In the genomic region with DNA sequence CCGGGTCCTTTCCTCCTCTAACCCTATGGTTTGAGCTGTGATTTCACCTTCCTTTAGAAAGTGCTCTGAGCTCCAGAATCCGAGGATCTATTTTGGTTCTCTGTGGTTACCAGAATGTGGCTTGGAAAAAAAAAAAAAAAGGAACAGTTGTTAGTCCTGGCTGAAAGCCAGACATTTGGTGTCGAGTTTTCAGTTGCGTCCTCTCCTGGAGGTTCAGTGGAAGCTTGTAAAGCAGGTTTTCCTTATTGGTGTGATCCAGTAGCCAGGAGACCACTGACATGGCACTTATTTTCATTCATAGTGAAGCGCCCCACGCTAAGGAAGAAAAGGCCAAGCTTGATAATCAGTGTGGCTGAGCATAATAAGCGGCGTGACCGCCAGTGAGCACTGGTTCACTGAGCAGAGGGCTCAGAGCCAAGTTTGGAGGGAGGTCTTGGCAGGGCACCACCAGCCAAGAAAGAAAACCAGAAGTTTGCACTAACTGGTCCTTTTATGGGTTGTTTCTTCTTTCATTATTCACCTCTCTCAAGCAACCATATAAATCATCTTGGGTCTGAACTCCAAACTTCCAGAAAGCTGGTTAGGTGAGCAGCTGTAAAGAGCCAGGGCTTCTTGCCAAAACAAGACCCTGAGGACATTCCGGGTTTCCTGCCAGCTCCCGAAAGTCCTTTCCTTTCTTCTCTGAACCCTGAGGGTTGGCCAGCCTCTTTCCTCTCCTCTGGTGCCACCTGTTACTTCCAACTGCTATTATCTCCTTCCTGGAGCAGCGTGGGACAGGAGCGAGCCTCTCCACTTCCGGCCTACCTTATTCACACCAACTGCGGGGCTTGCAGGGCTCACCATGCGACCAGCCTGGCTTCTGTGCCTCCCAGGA, we compare ENCODE assay signal across 8 mouse cellular contexts.
A peak's percentile ranks its signal among the peaks of the same experiment; 100 is the strongest.
DNase-seq lines count a peak whose midpoint lies in the region; ATAC-seq and TF ChIP-seq lines count a peak whose summit lies in the region.

No protein-coding gene starts in this region.

- H3K36me3 ChIP-seq in forebrain, embryonic 12.5 days (replicated peaks): no peaks in the 10 kb centered on the region
- no peaks in the 10 kb centered on the region for H3K36me3 ChIP-seq in heart, embryonic 14.5 days (ENCODE audit: control insufficient read depth, insufficient read depth, low read length)
- no peaks in the 10 kb centered on the region for H3K36me3 ChIP-seq in kidney, embryonic 16.5 days (ENCODE audit: insufficient read depth, low read length)
- H3K36me3 ChIP-seq in limb, embryonic 14.5 days (ENCODE audit: control insufficient read depth, insufficient read depth, low read length): no peaks in the 10 kb centered on the region

- H3K4me2 ChIP-seq in forebrain, embryonic 12.5 days: 0 out of 2 replicates have a peak overlapping the region, but pooled peaks have one; percentile 13
- H3K4me2 ChIP-seq in heart, embryonic 14.5 days (ENCODE audit: low read length): peak overlapping the region; percentile 56
- H3K4me2 ChIP-seq in kidney, embryonic 16.5 days (replicated peaks; ENCODE audit: low read depth, low read length): peak overlapping the region; percentile 18; the same call in 1 of the 2 replicates
- H3K4me2 ChIP-seq in limb, embryonic 14.5 days (replicated peaks; ENCODE audit: low read depth, low read length, severe bottlenecking): peak overlapping the region; percentile 22

- peak; percentile 89; the same call in 1 of the 2 replicates for ATAC-seq in forebrain, embryonic 12.5 days (ENCODE audit: low FRiP score)
- ATAC-seq in heart, embryonic 14.5 days (ENCODE audit: insufficient number of reproducible peaks, insufficient read depth, low FRiP score, low read depth): peak; percentile 54; the same call in 1 of the 2 replicates
- ATAC-seq in kidney, embryonic 16.5 days (ENCODE audit: low FRiP score, low TSS enrichment): peak; percentile 93
- peak; percentile 87 for ATAC-seq in limb, embryonic 14.5 days (ENCODE audit: low FRiP score, low read depth)
- no peak for ATAC-seq in CD4-positive, CD25-positive, alpha-beta regulatory T cell, adult 4 months

- DNase-seq in spleen, postnatal 36 days (ENCODE audit: low spot score in 2 of 2): peak; percentile 20 to 28
- no peak for DNase-seq in spleen, postnatal 14 days (ENCODE audit: low spot score in 2 of 2)
- DNase-seq in limb, embryonic 14.5 days (ENCODE audit: low spot score): peak; percentile 88
- peak; percentile 74 for DNase-seq in ovary, adult 18-20 months (ENCODE audit: low spot score)

- peaks cover 10% of the 10 kb centered on the region; the same call in 1 of the 2 replicates for H3K27me3 ChIP-seq in forebrain, embryonic 12.5 days
- H3K27me3 ChIP-seq in heart, embryonic 14.5 days (ENCODE audit: control insufficient read depth, insufficient read depth, low read length): no peaks in the 10 kb centered on the region
- no peaks in the 10 kb centered on the region for H3K27me3 ChIP-seq in kidney, embryonic 16.5 days (ENCODE audit: insufficient read depth, low read length)
- H3K27me3 ChIP-seq in limb, embryonic 14.5 days (ENCODE audit: control insufficient read depth, insufficient read depth, low read length): no peaks in the 10 kb centered on the region

- TF ChIP-seq POLR2A in limb, embryonic 14.5 days (IDR thresholded peaks at IDR 0.05; ENCODE audit: borderline replicate concordance, extremely low read depth, insufficient read depth, insufficient read length): no peak

- H3K4me1 ChIP-seq in forebrain, embryonic 12.5 days: peaks cover 11% of the 10 kb centered on the region
- H3K4me1 ChIP-seq in heart, embryonic 14.5 days (ENCODE audit: control insufficient read depth in 2 of 2, insufficient read depth in 2 of 2, low read length in 2 of 2): peaks cover 7 to 15% of the 10 kb centered on the region in 2 experiments
- H3K4me1 ChIP-seq in kidney, embryonic 16.5 days (ENCODE audit: insufficient read depth, low read length): peaks cover 9% of the 10 kb centered on the region
- H3K4me1 ChIP-seq in limb, embryonic 14.5 days (ENCODE audit: control insufficient read depth, insufficient read depth, low read length): peaks cover 14% of the 10 kb centered on the region

- H3K27ac ChIP-seq in forebrain, embryonic 12.5 days: peak overlapping the region; percentile 77
- H3K27ac ChIP-seq in heart, embryonic 14.5 days (replicated peaks in 1 of 2; ENCODE audit: control insufficient read depth in 1 of 2, insufficient read depth in 1 of 2, low read depth in 2 of 2, low read length in 2 of 2): peak overlapping the region; percentile 50 to 60
- peak overlapping the region; percentile 70 for H3K27ac ChIP-seq in kidney, embryonic 16.5 days (ENCODE audit: low read length)
- H3K27ac ChIP-seq in limb, embryonic 14.5 days (replicated peaks; ENCODE audit: low read depth, low read length): peak overlapping the region; percentile 0; the same call in 1 of the 2 replicates

- no peak overlapping the region for H3K4me3 ChIP-seq in forebrain, embryonic 12.5 days (replicated peaks)
- H3K4me3 ChIP-seq in heart, embryonic 14.5 days (ENCODE audit: control insufficient read depth in 1 of 2, insufficient read depth in 1 of 2, low read depth in 1 of 2, low read length in 2 of 2): peak overlapping the region in 1 of 2 experiments; percentile 13; a peak in 1 of 4 replicates
- no peak overlapping the region for H3K4me3 ChIP-seq in kidney, embryonic 16.5 days (ENCODE audit: low read length)
- H3K4me3 ChIP-seq in limb, embryonic 14.5 days (replicated peaks; ENCODE audit: low read length): no peak overlapping the region

- H3K9ac ChIP-seq in forebrain, embryonic 12.5 days: no peak overlapping the region
- no peak overlapping the region for H3K9ac ChIP-seq in heart, embryonic 14.5 days (ENCODE audit: low read length)
- no peak overlapping the region for H3K9ac ChIP-seq in kidney, embryonic 16.5 days (replicated peaks; ENCODE audit: low read length)
- H3K9ac ChIP-seq in limb, embryonic 14.5 days (ENCODE audit: low read depth, low read length, severe bottlenecking): no peak overlapping the region

- no peaks in the 10 kb centered on the region for H3K9me3 ChIP-seq in forebrain, embryonic 12.5 days
- no peaks in the 10 kb centered on the region for H3K9me3 ChIP-seq in heart, embryonic 14.5 days (ENCODE audit: control insufficient read depth, low read length)
- no peaks in the 10 kb centered on the region for H3K9me3 ChIP-seq in kidney, embryonic 16.5 days (ENCODE audit: low read length)
- no peaks in the 10 kb centered on the region for H3K9me3 ChIP-seq in limb, embryonic 14.5 days (ENCODE audit: control insufficient read depth, low read length)

- 41% methylated on average over 16 of the region's 16 CpGs for WGBS in forebrain, embryonic 12.5 days
- 25% methylated on average over 16 of the region's 16 CpGs for WGBS in heart, embryonic 14.5 days
- WGBS in kidney, embryonic 16.5 days: 24% methylated on average over 16 of the region's 16 CpGs
- 12% methylated on average over 16 of the region's 16 CpGs for WGBS in limb, embryonic 14.5 days

Comparison
In these comparisons a context has a peak if more than half of its experiments do, and no peak if none do; other contexts are left out.
1. DNase-seq: peak in spleen, postnatal 36 days (2 of 2), limb, embryonic 14.5 days (single experiment) and ovary, adult 18-20 months (single experiment); none in spleen, postnatal 14 days (0 of 2).
2. H3K27ac ChIP-seq: peak in every context shown above with its lines; median percentile 77 in forebrain, embryonic 12.5 days; 70 in kidney, embryonic 16.5 days; 55 in heart, embryonic 14.5 days; 0 in limb, embryonic 14.5 days.
3. Peak in every context shown above with its lines, with median percentiles within 50 percentile points of each other: H3K4me2 ChIP-seq.